13 mouse cellular contexts compared by ENCODE assay signal in genomic region chr7:30359276-30359865, GRCm38 (mm10). TPM values are rescaled to one million over a fixed set of nuclear protein-coding genes. Genes with fewer than 3 reads are reported as not detected.
DNase-seq lines count a peak whose midpoint lies in the region; ATAC-seq and TF ChIP-seq lines count a peak whose summit lies in the region.
"Had no signal": no experiment of that assay in that cellular context is flagged by ENCODE, and none has a peak within 500 bp of the region (broad histone marks: within the 10 kb centered on the region; RNA-seq: fewer than 3 reads in every experiment).

No protein-coding gene starts in this region.

- H3K36me3 ChIP-seq in forebrain, embryonic 11.5 days (ENCODE audit: control insufficient read depth, insufficient read depth, low read length): peaks cover 4% of the 10 kb centered on the region; the same call in 1 of the 2 replicates
- H3K36me3 ChIP-seq in forebrain, embryonic 10.5 days (replicated peaks): peaks cover 39% of the 10 kb centered on the region
- peaks cover 16% of the 10 kb centered on the region; the same call in 1 of the 2 replicates for H3K36me3 ChIP-seq in intestine, embryonic 14.5 days (ENCODE audit: control insufficient read depth, insufficient read depth, low read length)
- H3K36me3 ChIP-seq in small intestine, adult 2 months (ENCODE audit: control insufficient read depth, insufficient read depth, low read length): peaks cover 2% of the 10 kb centered on the region; the same call in 1 of the 2 replicates
- H3K36me3 ChIP-seq: lung, embryonic 15.5 days had no signal

- no peak overlapping the region for H3K27ac ChIP-seq in forebrain, embryonic 11.5 days (ENCODE audit: low read depth, low read length)
- no peak overlapping the region for H3K27ac ChIP-seq in forebrain, embryonic 10.5 days
- H3K27ac ChIP-seq in intestine, embryonic 14.5 days (ENCODE audit: low read depth): peak overlapping the region; percentile 57; the same call in 1 of the 2 replicates
- H3K27ac ChIP-seq in small intestine, adult 2 months (ENCODE audit: insufficient read depth, low read depth, low read length): peak overlapping the region; percentile 90
- H3K27ac ChIP-seq: lung, embryonic 15.5 days had no signal

- TF ChIP-seq POLR2A in small intestine, adult 2 months (IDR thresholded peaks at IDR 0.05; ENCODE audit: low read depth, low read length): no peak

- no peak for TF ChIP-seq CTCF in small intestine, adult 2 months (IDR thresholded peaks at IDR 0.05; ENCODE audit: extremely low read depth, insufficient read length, insufficient replicate concordance, low read depth, low read length)

- no peak overlapping the region for H3K4me3 ChIP-seq in forebrain, embryonic 11.5 days (ENCODE audit: low read depth, low read length)
- no peak overlapping the region for H3K4me3 ChIP-seq in forebrain, embryonic 10.5 days
- H3K4me3 ChIP-seq in intestine, embryonic 14.5 days (ENCODE audit: low read depth, low read length): no peak overlapping the region
- peak overlapping the region; percentile 64 for H3K4me3 ChIP-seq in small intestine, adult 2 months (ENCODE audit: low read depth, low read length)
- H3K4me3 ChIP-seq: lung, embryonic 15.5 days had no signal

- H3K27me3 ChIP-seq in forebrain, embryonic 11.5 days (ENCODE audit: control insufficient read depth, insufficient read depth, low read length): no peaks in the 10 kb centered on the region
- H3K27me3 ChIP-seq in forebrain, embryonic 10.5 days (ENCODE audit: poor library complexity, severe bottlenecking): peaks cover 11% of the 10 kb centered on the region
- no peaks in the 10 kb centered on the region for H3K27me3 ChIP-seq in intestine, embryonic 14.5 days (replicated peaks; ENCODE audit: control insufficient read depth, insufficient read depth, low read length)
- no peaks in the 10 kb centered on the region for H3K27me3 ChIP-seq in small intestine, adult 2 months (ENCODE audit: control insufficient read depth, insufficient read depth, low read length)

- H3K4me2 ChIP-seq in forebrain, embryonic 11.5 days (ENCODE audit: low read depth, low read length, severe bottlenecking): no peak overlapping the region
- peak overlapping the region; percentile 20 for H3K4me2 ChIP-seq in intestine, embryonic 14.5 days (ENCODE audit: low read length)
- H3K4me2 ChIP-seq: heart, embryonic 11.5 days; lung, embryonic 15.5 days had no signal

- ATAC-seq in forebrain, embryonic 11.5 days (replicated peaks; ENCODE audit: low FRiP score): no peak
- ATAC-seq in intestine, embryonic 14.5 days (replicated peaks; ENCODE audit: low FRiP score, low TSS enrichment, low read depth): no peak
- ATAC-seq: forebrain, embryonic 14.5 days had no signal

- WGBS in forebrain, embryonic 11.5 days: 90% methylated on average over 31 of the region's 31 CpGs
- 89% methylated on average over 31 of the region's 31 CpGs for WGBS in forebrain, embryonic 10.5 days
- 79% methylated on average over 31 of the region's 31 CpGs for WGBS in intestine, embryonic 14.5 days
- WGBS in small intestine, adult 2 months: 34% methylated on average over 31 of the region's 31 CpGs

- no peaks in the 10 kb centered on the region for H3K9me3 ChIP-seq in forebrain, embryonic 11.5 days (ENCODE audit: control insufficient read depth, low read length)
- peaks cover 10% of the 10 kb centered on the region for H3K9me3 ChIP-seq in forebrain, embryonic 10.5 days
- H3K9me3 ChIP-seq in intestine, embryonic 14.5 days (ENCODE audit: control insufficient read depth, low read length): no peaks in the 10 kb centered on the region
- H3K9me3 ChIP-seq: lung, embryonic 15.5 days had no signal

- H3K9ac ChIP-seq in forebrain, embryonic 11.5 days (ENCODE audit: low read length): no peak overlapping the region
- H3K9ac ChIP-seq in intestine, embryonic 14.5 days (ENCODE audit: low read length): no peak overlapping the region
- H3K9ac ChIP-seq: lung, embryonic 15.5 days had no signal

- intact Hi-C loops in heart, postnatal 25 days (cut with DNase I): no loop called here

- DNase-seq in forebrain, embryonic 11.5 days (ENCODE audit: low spot score): peak; percentile 49
- no peak for DNase-seq in forebrain, embryonic 10.5 days (ENCODE audit: extremely low spot score, low spot score)
- no peak for DNase-seq in intestine, embryonic 14.5 days (ENCODE audit: low spot score)
- DNase-seq in kidney, postnatal 4 days: peak; percentile 39 to 55
- no peak for DNase-seq in left cerebral cortex, adult 11 months (ENCODE audit: low spot score)
- DNase-seq in layer of hippocampus, postnatal 36 days: no peak
- no peak for DNase-seq in heart, postnatal 25 days (ENCODE audit: low spot score)
- DNase-seq: layer of hippocampus, adult 9-11 months had no signal

- H3K4me1 ChIP-seq in forebrain, embryonic 11.5 days (replicated peaks; ENCODE audit: control insufficient read depth, insufficient read depth, low read length): peaks cover 3% of the 10 kb centered on the region
- H3K4me1 ChIP-seq in forebrain, embryonic 10.5 days: peaks cover 49% of the 10 kb centered on the region
- peaks cover 19% of the 10 kb centered on the region for H3K4me1 ChIP-seq in intestine, embryonic 14.5 days (replicated peaks; ENCODE audit: control insufficient read depth, insufficient read depth, low read length)
- peaks cover 23% of the 10 kb centered on the region for H3K4me1 ChIP-seq in small intestine, adult 2 months (ENCODE audit: control insufficient read depth, insufficient read depth, insufficient read length, low read length)

RNA-seq across cellular contexts. Expression of gene Lrfn3, which starts 3.2 kb away (rescaled TPM):
- polyA plus RNA-seq in forebrain, embryonic 11.5 days (2014; fragmentation: Nextera tagmentation; extraction: Ambion mirVana): 7.2 TPM in 2 replicates
- 5.3 and 5.6 TPM in 2 replicates for polyA plus RNA-seq in forebrain, embryonic 10.5 days (2016; fragmentation: Nextera tagmentation; extraction: Ambion mirVana)
- 4.4 and 4.5 TPM in 2 replicates for polyA plus RNA-seq in intestine, embryonic 14.5 days (2014; fragmentation: Nextera tagmentation; extraction: Ambion mirVana)
- polyA plus RNA-seq in small intestine, adult 2 months (2012; rRNA removed): 12.7 and 28.1 TPM in 2 replicates
- total RNA-seq in layer of hippocampus, postnatal 36 days (2021): 10 to 100 TPM; 29.3 to 30.7 TPM
- 1 to 10 TPM in 1 of 2 experiments, under 1 TPM in 1; 0.95 to 1.3 TPM for total RNA-seq in heart, postnatal 25 days (2021)
- total RNA-seq: common myeloid progenitor, adult 5-6 weeks had no signal

RNA-seq across cellular contexts. Expression of gene Sdhaf1, which starts 35.7 kb away (rescaled TPM):
- polyA plus RNA-seq in forebrain, embryonic 11.5 days (2014; fragmentation: Nextera tagmentation; extraction: Ambion mirVana): 21.8 and 23.5 TPM in 2 replicates
- 17.3 and 19.5 TPM in 2 replicates for polyA plus RNA-seq in forebrain, embryonic 10.5 days (2016; fragmentation: Nextera tagmentation; extraction: Ambion mirVana)
- 16.3 and 17.2 TPM in 2 replicates for polyA plus RNA-seq in intestine, embryonic 14.5 days (2014; fragmentation: Nextera tagmentation; extraction: Ambion mirVana)
- 15.2 and 23.4 TPM in 2 replicates for polyA plus RNA-seq in small intestine, adult 2 months (2012; rRNA removed)
- total RNA-seq in layer of hippocampus, postnatal 36 days (2021): 1 to 10 TPM; 6.6 to 7.4 TPM
- 10 to 100 TPM; 12.1 to 12.3 TPM for total RNA-seq in heart, postnatal 25 days (2021)

RNA-seq across cellular contexts. Expression of gene E130208F15Rik, which starts 37.8 kb away (rescaled TPM):
- polyA plus RNA-seq in forebrain, embryonic 11.5 days (2014; fragmentation: Nextera tagmentation; extraction: Ambion mirVana): not detected in 2 replicates
- polyA plus RNA-seq in forebrain, embryonic 10.5 days (2016; fragmentation: Nextera tagmentation; extraction: Ambion mirVana): 3.0 and 3.2 TPM in 2 replicates
- polyA plus RNA-seq in intestine, embryonic 14.5 days (2014; fragmentation: Nextera tagmentation; extraction: Ambion mirVana): not detected in 2 replicates
- 0.36 and 0.63 TPM in 2 replicates for polyA plus RNA-seq in small intestine, adult 2 months (2012; rRNA removed)
- total RNA-seq in layer of hippocampus, postnatal 36 days (2021): under 1 TPM; 0.28 to 0.40 TPM
- under 1 TPM; 0.45 to 0.99 TPM for total RNA-seq in heart, postnatal 25 days (2021)
- polyA plus RNA-seq: forebrain, embryonic 14.5 days; heart, embryonic 11.5 days; lung, embryonic 15.5 days had no signal

RNA-seq across cellular contexts. Expression of gene Syne4, which starts 44.8 kb away (rescaled TPM):
- 29.2 and 30.2 TPM in 2 replicates for polyA plus RNA-seq in forebrain, embryonic 11.5 days (2014; fragmentation: Nextera tagmentation; extraction: Ambion mirVana)
- 29.8 and 32.8 TPM in 2 replicates for polyA plus RNA-seq in forebrain, embryonic 10.5 days (2016; fragmentation: Nextera tagmentation; extraction: Ambion mirVana)
- 52.2 and 60.5 TPM in 2 replicates for polyA plus RNA-seq in intestine, embryonic 14.5 days (2014; fragmentation: Nextera tagmentation; extraction: Ambion mirVana)
- 13.5 and 30.5 TPM in 2 replicates for polyA plus RNA-seq in small intestine, adult 2 months (2012; rRNA removed)
- 10 to 100 TPM; 10.5 to 12.7 TPM for total RNA-seq in layer of hippocampus, postnatal 36 days (2021)
- total RNA-seq in heart, postnatal 25 days (2021): 1 to 10 TPM in 1 of 2 experiments, under 1 TPM in 1; 0.65 to 1.3 TPM
- total RNA-seq: common myeloid progenitor, adult 5-6 weeks had no signal

RNA-seq across cellular contexts. Expression of gene Alkbh6, which starts 50.9 kb away (rescaled TPM):
- polyA plus RNA-seq in forebrain, embryonic 11.5 days (2014; fragmentation: Nextera tagmentation; extraction: Ambion mirVana): 71.3 and 83.8 TPM in 2 replicates
- polyA plus RNA-seq in forebrain, embryonic 10.5 days (2016; fragmentation: Nextera tagmentation; extraction: Ambion mirVana): 82.3 and 90.2 TPM in 2 replicates
- polyA plus RNA-seq in intestine, embryonic 14.5 days (2014; fragmentation: Nextera tagmentation; extraction: Ambion mirVana): 70.7 and 79.3 TPM in 2 replicates
- polyA plus RNA-seq in small intestine, adult 2 months (2012; rRNA removed): 86.9 and 141 TPM in 2 replicates
- 10 to 100 TPM; 54.2 to 57.2 TPM for total RNA-seq in layer of hippocampus, postnatal 36 days (2021)
- 10 to 100 TPM; 23.1 to 24.6 TPM for total RNA-seq in heart, postnatal 25 days (2021)

Comparison
In these comparisons a context has a peak if more than half of its experiments do, and no peak if none do; other contexts are left out.
1. DNase-seq: peak in forebrain, embryonic 11.5 days (single experiment) and kidney, postnatal 4 days (2 of 2); none in forebrain, embryonic 10.5 days (single experiment), intestine, embryonic 14.5 days (single experiment), left cerebral cortex, adult 11 months (single experiment), layer of hippocampus, postnatal 36 days (0 of 2) and heart, postnatal 25 days (single experiment).
2. H3K27ac ChIP-seq: peak in intestine, embryonic 14.5 days (single experiment) and small intestine, adult 2 months (single experiment); none in forebrain, embryonic 11.5 days (single experiment) and forebrain, embryonic 10.5 days (single experiment).